Mouse (Mus musculus) cerebellum, adult 11 months (tissue): Measurements from ENCODE around the gene Nkd1.

ENCODE experiments used
- DNase-seq: peaks from one replicate; pipeline ENCODE4 v3.0.0; 2022

Gene Nkd1

GRCm38 (mm10) chr8:88624276-88624675 is 103.1 kb downstream of the Nkd1 start:
- peak; percentile 28 for DNase-seq

GRCm38 (mm10) chr8:88626433-88626832 is 105.3 kb downstream of the Nkd1 start:
- no peak for DNase-seq

DNA sequence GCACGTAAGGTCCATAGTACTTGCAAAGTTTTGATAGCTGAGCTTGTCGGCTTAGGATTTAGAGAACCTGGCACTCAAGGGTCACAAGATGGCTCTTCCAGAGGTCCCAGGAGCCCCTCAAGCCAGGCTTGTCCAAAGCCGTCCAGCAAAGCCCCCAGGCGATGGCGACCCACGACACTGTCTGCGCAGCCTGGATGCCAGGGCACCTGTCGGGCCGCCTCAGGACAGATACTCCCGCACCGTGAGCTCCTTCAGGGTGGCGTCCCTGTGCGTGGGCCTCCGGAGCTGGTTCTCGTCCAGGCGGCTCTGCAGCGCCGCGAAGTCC is 105.7 kb downstream of the Nkd1 start:
- DNase-seq: no peak

DNA sequence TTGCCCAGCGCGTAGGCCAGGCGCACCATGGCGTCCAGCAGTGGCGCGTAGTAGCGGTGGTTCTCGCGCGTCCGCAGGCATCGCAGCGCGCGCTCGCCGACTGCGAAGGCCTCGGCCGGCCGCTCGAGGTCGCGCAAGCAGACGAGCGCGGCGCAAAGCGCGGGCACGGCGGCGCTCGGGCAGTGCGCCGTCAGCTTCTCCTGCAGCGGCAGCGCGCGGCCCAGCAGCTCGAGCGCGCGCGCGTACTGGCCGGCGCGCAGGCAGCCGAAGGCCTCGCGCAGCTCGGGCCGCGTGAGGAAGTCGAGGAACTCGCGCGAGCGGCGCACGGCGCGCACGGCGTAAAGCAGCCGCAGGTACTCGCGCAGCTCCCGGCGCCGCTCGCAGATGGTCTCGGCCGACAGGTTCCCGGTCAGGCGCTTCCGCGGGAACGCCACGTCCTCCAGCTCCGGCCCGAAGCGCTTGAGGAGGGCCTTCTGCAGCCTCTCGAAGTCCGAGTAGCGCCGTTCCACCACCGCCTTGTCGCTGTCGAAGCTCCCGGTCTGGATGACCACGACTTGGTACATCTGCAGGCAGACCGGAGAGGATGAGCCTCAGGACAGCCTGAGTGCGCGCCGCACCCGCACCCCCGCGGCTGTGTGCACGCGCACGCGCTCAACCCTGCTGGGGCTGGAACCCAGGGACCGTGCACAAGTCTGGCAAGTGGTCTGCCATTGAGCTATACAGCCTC is 106.3 kb downstream of the Nkd1 start:
- DNase-seq: peak; percentile 78

DNA sequence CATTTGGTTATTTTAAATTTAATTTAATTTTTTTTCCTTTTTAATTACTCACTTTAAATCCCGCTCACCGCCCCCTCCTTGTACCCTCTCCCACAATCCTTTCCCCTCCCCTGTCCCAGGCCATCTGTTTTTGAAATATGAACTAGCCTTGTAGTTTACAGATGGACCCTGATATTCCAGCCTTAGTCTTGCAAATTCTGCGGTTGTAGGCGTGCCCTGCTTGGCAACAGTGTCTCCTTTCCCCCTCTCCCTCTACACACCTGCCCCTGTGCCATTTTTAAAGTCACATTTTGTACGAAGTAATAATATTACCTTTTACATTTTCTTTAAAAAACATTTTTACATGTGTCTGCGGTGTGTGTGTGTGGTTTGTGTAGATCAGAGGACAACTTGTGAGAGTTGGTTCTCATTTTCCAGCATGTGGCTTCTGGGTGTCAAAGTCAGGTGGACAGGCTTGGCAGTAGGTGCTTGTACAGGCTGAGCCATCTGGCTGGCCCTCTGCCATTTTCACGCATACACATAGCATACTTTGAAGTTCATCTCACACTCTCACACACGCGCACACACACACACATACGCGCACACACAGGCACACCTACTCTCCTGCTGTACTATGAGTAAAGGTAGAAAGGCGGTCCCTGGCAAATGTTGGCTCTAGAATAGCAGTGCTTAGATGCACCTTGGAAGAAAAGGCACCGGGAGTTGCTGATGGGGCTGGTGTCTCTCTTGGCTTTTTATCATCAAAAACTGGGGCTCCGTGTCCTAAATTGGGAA is 107.0 kb downstream of the Nkd1 start:
- peak; percentile 51 for DNase-seq

DNA sequence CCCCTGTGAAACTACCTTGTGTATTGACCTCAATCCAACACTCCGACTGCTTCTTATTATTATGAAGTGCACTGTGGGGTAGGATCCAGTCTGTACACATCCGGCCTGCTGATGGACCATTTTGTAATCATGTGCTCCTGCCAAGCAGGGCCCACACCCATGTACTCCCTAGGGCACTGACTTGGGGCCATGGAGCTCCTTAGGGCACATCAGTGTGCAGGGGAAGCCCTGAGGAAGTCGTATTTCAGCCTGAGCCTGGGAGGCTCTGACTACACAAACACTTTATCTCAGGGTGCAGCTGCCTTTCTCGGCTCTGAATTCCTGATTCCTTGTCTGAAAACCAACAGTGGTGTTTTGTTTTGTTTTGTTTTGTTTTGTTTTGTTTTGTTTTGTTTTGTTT is 109.1 kb downstream of the Nkd1 start:
- DNase-seq: no peak

DNA sequence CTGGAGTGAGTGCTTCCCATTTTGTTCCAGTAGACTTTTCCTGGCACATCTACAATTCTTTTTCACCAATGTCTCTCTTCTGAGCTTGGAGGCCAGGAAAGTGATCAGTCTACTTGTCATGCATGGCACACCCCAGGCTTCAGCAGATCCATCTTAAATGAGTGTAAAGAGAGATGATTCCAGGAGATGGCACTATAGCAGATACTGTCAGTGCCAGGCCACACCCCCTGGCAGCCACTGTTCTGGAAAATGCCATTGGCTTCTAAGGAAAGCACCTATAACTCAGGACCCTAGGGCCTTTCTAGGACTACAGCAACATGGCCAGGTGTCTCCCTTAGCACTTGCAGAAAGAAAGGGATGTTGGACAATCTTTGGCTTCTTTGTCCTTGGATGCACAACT is 109.9 kb downstream of the Nkd1 start:
- no peak for DNase-seq

- no peak for DNase-seq
Observed at GRCm38 (mm10) chr8:88633343-88633765, 112.2 kb downstream of the Nkd1 start.

GRCm38 (mm10) chr8:88635474-88636397 is 114.6 kb downstream of the Nkd1 start, which contains the start of gene Snx20:
Snx20 (minus strand) TSS chr8:88636128.
- DNase-seq: no peak

- DNase-seq: no peak
Observed at GRCm38 (mm10) chr8:88637092-88638000, 116.2 kb downstream of the Nkd1 start.

DNA sequence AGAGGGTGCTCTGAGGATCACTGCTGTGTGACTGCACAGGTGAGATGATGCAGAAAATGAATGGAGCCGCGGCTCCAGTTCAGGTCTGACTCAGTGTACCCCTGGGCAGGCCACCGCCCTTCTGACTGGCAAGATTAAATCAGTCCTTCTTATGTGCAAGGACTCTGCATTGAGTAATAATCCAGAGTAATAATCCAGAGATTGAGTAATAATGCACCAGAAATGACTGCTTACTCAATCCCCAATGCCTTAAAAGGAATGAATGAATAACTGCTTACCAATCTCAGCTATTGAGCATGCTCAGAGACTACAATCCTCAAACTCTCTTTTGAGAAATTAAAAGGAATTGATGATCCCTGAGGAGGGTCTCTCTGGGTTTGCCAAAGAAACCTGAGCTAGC is 117.8 kb downstream of the Nkd1 start:
- DNase-seq: no peak

GRCm38 (mm10) chr8:88642734-88643564 is 121.8 kb downstream of the Nkd1 start:
- DNase-seq: no peak
